Mouse (Mus musculus) hematopoietic stem cell, adult 5-6 weeks (primary cell): ENCODE results near the gene Gm45623. TPM values are rescaled to one million over a fixed set of nuclear protein-coding genes. Genes with fewer than 3 reads are reported as not detected.

Experiments
- ATAC-seq, 2 experiments: fragments of 125-278 bp in 1 of 2; replicated peaks in 1 of 2; 2 replicates each; pipeline ENCODE4 v1.8.0; 2016 to 2017; ENCODE audit warnings: inconsistent platforms in 2 of 2, mild to moderate bottlenecking in 2 of 2, moderate number of reproducible peaks in 2 of 2, low read depth in 1 of 2, moderate TSS enrichment in 1 of 2; ENCODE audit not compliant: low FRiP score in 2 of 2, poor library complexity in 2 of 2, severe bottlenecking in 2 of 2, insufficient read depth in 1 of 2, low TSS enrichment in 1 of 2
- total RNA-seq: library from RNA; stranded (forward); fragments of 172-1452, 232-1000 nt; gene quantifications from 2 replicates; pipeline ENCODE4 v1.2.3, GENCODE M21; 2017

The Gm45623 gene
- total RNA-seq: not detected in 2 replicates

GRCm38 (mm10) chr13:56753192-56753951 lies at the start of gene Gm45623:
TSS of gene Gm45623 (minus strand) at chr13:56753827.
- no peak for ATAC-seq

GRCm38 (mm10) chr13:56797459-56797858 lies 43.8 kb upstream of the Gm45623 start:
- no peak for ATAC-seq

- no peak for ATAC-seq
Measured at GRCm38 (mm10) chr13:56795501-56795900, 41.9 kb upstream of the Gm45623 start.

GRCm38 (mm10) chr13:56794441-56794840 lies 40.8 kb upstream of the Gm45623 start:
- no peak for ATAC-seq

- no peak for ATAC-seq
Measured at GRCm38 (mm10) chr13:56792844-56793243, 39.2 kb upstream of the Gm45623 start.

- no peak for ATAC-seq
Measured at GRCm38 (mm10) chr13:56790683-56791082, 37.1 kb upstream of the Gm45623 start.

GRCm38 (mm10) chr13:56782621-56783020 lies 29.0 kb upstream of the Gm45623 start:
- ATAC-seq: no peak

GRCm38 (mm10) chr13:56781697-56782096 lies 28.1 kb upstream of the Gm45623 start:
- no peak for ATAC-seq

- no peak for ATAC-seq
Measured at GRCm38 (mm10) chr13:56780746-56781469, 27.3 kb upstream of the Gm45623 start.

- ATAC-seq: peak; percentile 92 to 99
Measured at GRCm38 (mm10) chr13:56774304-56774703, 20.7 kb upstream of the Gm45623 start.

- no peak for ATAC-seq
Measured at GRCm38 (mm10) chr13:56773262-56773870, 19.7 kb upstream of the Gm45623 start.

- no peak for ATAC-seq
Measured at GRCm38 (mm10) chr13:56772592-56772991, 19.0 kb upstream of the Gm45623 start.

- ATAC-seq: no peak
Measured at GRCm38 (mm10) chr13:56770786-56771185, 17.2 kb upstream of the Gm45623 start.

- no peak for ATAC-seq
Measured at GRCm38 (mm10) chr13:56770136-56770578, 16.5 kb upstream of the Gm45623 start.

- ATAC-seq: no peak
Measured at GRCm38 (mm10) chr13:56769431-56769830, 15.8 kb upstream of the Gm45623 start.

GRCm38 (mm10) chr13:56766211-56766610 lies 12.6 kb upstream of the Gm45623 start:
- ATAC-seq: no peak

- peak; percentile 42 to 60; a peak in 2 of 4 replicates for ATAC-seq
Measured at GRCm38 (mm10) chr13:56765284-56766032, 11.8 kb upstream of the Gm45623 start.
